Mouse (Mus musculus): ENCODE results near the gene Rgp1.
"Not testable (repeated sequence)": the region's sequence is repeated elsewhere in the genome, so short reads cannot be mapped to it uniquely, and the experiment has no call there.

GRCm38 (mm10) chr4:43596597-43596996, 18.1 kb downstream of the Rgp1 start:
- not testable (repeated sequence) for TF ChIP-seq CTCF (IDR thresholded peaks at IDR 0.05; ENCODE audit: borderline replicate concordance, control insufficient read depth, extremely low read depth, insufficient read depth, low read length, poor library complexity); POLR2A (IDR thresholded peaks at IDR 0.05; ENCODE audit: control insufficient read depth, extremely low read depth, insufficient read depth, low read length, poor library complexity)
